Mouse (Mus musculus): ENCODE measurements at regions not wholly inside any gene's neighbourhood (a gene's known extent, or its start where the extent isn't known, plus 50 kb on each side); places are given as distances from the start of the nearest gene placed in this dataset.

DNA sequence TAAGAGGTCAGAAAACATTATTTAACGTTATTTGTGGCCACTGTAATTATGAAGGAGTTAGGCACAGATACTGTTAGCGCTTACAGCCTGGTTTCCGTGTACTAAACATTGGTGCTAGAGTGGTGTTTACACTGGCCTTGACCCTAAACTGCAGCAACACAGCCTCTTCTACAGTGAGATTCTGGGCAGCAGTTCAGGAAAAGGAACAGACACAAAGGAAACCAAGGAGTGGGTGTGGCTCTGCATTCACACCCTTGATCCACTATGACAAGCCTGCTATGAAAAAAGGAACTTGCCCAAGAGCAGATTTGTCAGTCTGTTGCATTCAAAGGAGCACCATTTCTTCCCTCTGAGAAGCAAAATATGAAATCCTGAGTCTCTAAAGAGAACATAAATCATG, 356.7 kb downstream of the Bckdhb start:
- DNase-seq (ENCODE audit: low spot score in 2 of 2) = peak in 1 of 2 experiments; percentile 13
- intact Hi-C loops (cut with DNase I) = no loop called here

DNA sequence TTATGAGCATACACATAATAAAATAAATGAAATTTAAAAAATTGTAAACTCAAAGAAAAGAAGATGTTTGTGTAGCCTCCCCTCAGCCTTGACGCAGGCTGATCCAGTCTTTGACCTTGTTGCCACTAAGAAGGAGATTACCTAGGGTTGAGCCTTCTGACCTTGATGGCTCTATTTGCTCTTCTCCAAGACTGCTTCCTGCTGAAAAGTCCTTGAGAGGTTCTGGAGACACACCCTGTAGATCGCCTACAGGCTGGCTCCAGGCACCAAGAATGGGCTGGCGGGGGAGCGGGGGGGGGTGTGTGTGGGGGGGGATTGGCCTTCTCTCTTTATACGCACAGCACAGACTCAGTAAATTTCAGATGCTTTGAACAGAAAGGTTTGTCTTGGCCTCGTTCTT, 358.4 kb downstream of the Bckdhb start:
- DNase-seq (ENCODE audit: low spot score in 2 of 2) = no peak
- intact Hi-C loops (cut with DNase I) = no loop called here

DNA sequence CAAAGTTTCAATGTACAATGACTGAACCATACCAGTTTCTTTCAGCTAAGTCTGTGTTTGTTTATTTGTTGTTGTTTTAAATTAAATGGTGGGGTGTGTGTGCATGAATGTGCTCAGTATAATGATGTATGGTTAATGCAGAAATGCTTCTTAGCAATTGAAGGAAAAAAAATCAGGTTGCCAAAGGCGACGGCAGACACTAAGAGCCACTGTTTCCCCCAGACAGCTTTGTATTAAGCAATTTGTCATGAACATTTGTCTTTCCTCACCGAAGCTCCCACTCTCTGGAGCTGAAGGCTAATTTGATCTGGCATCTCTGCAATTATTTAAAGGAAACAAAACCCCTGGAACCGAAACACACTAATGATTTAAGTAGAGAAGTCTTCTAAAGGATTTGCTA, 360.7 kb downstream of the Bckdhb start:
- no peak for DNase-seq (ENCODE audit: low spot score in 2 of 2)
- intact Hi-C loops (cut with DNase I) = no loop called here

DNA sequence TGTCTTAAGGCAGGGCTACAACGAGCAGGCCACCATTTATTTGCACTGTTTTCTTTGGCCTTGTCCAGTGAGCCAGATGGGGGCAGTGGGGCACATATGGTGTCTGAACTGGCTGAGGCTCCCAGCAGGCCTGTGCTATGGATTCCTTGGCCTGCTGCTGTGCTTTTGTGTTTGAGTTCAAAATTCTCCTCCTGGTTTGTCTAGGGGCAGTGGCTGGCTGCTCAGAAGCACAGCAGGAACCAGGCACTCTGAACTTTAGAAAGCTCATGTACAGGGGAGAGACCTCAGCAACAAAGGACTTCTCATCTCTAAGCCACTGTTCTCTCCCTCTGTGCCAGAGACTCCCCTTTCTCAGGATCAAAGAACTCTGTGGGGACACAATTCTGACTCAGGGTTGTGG, 370.9 kb downstream of the Bckdhb start:
- DNase-seq (ENCODE audit: low spot score in 2 of 2) = no peak

DNA sequence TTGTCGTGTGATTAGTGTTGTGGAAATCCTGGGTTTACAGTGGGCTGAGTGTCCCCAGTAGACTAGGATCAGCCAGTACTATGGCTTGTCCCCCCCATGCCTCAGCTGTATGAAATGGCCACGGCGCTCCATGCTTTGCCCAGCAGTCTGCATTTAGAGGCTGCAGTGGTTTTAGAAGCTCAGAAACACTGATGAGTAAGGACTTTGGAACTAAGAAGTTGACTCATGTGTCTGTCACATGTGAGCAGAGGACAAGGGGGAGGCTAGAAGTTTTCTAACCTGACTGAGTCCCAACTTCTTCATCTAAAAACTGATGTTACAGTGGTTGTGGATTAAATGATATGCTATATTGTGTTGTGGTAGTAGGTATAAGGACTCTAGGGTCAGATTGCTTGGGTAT, 371.5 kb downstream of the Bckdhb start:
- DNase-seq (ENCODE audit: low spot score in 2 of 2) = no peak
- intact Hi-C loops (cut with DNase I) = no loop called here

More for the DNA sequence above, 370.9 kb downstream of the Bckdhb start:
- intact Hi-C loops (cut with DNase I) = no loop called here

DNA sequence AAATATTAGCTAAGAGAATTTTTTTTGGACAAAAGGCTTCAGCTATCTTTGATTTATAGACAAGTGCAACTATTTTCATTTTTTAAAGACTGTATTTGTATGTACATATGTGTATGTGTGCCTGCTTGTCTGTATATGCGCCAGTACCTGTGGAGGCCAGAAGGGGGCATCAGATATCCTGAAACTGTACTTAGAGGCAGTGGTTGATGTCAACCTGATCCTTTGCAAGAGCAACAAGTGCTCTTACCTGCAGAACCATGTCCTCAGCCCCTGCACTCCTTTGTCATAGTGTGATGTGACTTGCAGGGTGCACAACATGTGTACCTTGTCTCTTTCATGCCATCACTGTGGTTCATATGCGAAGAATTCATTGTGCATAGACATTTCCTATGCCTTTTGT, 379.5 kb downstream of the Bckdhb start:
- intact Hi-C loops (cut with DNase I) = no loop called here
- DNase-seq (ENCODE audit: low spot score in 2 of 2) = no peak

DNA sequence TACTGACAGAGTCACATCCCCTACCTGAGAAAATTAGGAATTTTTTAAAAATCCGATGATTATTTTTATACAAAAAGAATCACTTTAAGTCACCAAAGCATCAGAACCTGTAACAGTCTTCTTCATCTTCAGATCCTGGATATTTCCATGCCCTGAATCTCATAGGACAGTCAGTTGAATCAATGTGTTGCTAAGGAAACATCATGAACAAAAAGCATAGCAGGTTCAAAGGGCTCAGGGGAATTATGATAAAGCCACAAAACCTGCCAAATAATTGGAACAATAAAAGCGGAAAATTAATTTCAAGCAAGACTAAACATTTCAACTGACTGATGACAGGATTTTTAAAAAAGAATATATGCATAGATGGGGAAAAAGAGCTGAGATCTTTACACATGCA, 393.9 kb downstream of the Bckdhb start:
- no peak for DNase-seq (ENCODE audit: low spot score in 2 of 2)
- intact Hi-C loops (cut with DNase I) = no loop called here

DNA sequence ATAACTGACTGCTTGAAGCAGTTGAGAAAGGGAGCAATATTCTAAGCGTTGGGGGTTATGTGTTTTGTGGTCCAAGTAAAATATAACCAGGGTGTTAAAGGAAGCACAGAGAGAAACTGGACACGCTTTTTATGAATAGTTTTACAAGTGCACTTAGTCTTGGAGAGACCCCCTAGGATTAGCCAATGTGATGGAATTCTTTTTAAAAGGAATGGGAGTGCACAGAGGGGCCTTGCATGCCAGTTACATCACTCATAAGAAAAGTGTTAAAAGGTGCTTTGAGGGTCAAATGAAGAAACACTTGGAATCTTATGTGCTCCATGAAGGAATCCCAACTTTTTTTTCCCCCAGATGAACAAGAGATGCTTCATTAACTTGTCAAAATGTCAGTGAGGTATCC, 394.4 kb downstream of the Bckdhb start:
- no peak for DNase-seq (ENCODE audit: low spot score in 2 of 2)
- intact Hi-C loops (cut with DNase I) = no loop called here

DNA sequence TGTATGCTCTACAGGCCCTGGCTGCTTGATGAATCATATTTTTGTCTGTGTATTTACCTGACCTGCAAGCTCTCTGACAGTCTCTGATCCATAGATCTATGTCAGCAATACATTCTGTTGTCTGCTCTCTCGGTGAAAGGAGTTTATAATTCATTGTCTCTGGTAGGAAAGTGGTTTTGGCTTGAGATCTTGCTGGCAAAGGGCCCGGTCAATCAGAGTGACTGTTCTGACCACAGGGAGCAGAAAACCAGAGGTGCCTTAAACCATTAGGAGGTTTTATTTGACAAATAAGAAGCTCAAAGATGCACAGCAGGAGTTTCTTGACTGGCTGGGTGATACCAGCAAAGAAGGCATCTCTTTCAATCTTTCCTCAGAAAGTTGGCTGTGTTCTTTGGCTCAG, 398.2 kb downstream of the Bckdhb start:
- no peak for DNase-seq (ENCODE audit: low spot score in 2 of 2)
- intact Hi-C loops (cut with DNase I) = no loop called here

DNA sequence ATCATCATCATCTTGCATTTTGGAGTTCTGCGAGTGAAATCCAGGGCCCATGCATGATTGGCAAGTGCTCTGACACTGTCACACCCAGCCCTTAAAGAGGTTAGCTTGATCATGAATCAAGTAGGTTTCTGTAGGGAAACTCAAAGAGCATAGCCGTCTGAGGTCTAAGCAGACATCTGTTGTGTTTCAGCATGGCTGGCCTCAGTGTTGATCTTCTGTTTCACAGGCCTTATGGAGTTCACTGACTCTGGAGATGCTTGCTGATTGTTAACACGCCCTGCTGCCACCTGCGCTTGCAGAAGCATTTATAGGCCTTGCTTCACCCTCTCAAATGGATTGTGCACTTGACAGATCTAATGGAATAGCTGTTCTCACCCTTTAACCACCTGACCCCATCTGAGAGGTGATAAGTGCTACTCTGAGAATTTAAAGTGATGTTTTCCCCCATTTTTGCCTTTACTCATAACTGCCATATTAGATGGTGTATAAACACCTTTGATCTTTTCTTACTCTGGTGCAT, 406.2 kb downstream of the Bckdhb start:
- intact Hi-C loops (cut with DNase I) = no loop called here
- no peak for DNase-seq (ENCODE audit: low spot score in 2 of 2)

DNA sequence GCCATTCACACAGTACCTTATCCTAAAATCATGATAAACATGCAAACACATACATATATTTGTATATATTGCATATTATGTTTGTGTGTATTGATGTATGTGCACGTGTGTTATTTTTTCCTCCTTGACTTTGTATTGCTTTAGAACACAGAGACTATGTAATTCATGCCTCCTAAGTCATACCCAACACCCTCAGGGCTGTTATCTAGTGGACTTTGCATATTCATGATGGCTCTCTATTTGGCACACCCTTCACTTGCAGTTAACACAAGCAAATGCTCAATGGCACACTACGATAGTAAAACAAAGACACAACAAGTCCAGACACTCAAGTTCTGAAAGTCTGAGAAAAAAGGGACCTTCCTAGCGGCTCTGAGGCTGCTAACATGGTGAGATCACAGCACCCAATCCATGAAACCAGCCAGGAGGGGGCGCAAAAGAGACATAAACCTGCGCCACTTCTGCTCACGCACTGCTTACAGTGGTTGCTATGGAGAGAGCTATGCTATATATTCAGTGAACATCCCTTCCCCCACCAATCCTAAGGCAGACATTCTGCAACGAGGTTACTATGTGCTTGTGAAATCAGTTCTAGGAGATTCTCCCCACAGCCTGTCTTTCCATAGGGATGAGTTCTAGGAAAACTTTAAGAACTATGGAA, 418.6 kb downstream of the Bckdhb start:
- intact Hi-C loops (cut with DNase I) = loop anchor here (10.0 kb wide), 2 partner anchors 981 to 1341 kb away; partner anchors contain the start of gene Tent5a

DNA sequence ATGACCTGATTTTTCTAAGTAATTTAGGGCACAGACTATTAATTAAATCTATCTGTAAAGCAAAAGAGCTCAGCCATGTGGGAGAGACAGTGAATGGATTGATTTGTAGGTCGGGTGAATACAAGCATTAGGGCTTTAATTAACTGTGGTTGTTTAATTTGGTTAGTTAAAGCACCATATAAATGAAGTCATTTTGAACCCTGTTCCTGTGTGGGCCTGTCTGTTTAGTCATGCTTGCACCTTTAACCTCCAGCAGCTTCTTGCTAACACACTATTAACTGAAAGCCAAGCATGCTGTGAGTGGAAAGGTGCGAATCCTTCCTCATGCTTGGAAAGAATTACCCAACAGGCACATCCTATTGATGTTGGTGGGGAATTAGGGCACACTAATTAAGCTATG, 425.3 kb downstream of the Bckdhb start:
- no peak for DNase-seq (ENCODE audit: low spot score in 2 of 2)
- intact Hi-C loops (cut with DNase I) = no loop called here

More for the DNA sequence above, 418.6 kb downstream of the Bckdhb start:
- peak; percentile 92 to 97 for DNase-seq (ENCODE audit: low spot score in 2 of 2)

DNA sequence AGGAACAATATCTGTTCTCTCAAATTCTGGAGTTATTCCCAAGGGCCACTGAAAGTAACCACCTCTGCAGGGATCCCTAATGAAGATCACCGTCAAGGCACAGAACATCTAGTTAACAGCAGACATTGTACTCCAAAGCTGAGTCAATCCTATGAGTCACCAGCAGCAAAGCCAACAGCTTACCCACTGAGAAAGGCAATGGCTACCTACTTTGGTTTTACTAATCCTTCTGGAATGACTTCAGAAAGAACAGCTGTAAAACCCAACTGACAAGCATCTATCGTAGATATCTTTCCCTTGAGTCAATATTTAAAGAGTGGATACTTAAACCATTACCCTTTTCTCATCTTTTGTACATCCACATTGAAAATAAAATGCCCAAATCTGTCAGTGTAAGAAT, 429.5 kb downstream of the Bckdhb start:
- DNase-seq (ENCODE audit: low spot score in 2 of 2) = no peak
- intact Hi-C loops (cut with DNase I) = no loop called here

DNA sequence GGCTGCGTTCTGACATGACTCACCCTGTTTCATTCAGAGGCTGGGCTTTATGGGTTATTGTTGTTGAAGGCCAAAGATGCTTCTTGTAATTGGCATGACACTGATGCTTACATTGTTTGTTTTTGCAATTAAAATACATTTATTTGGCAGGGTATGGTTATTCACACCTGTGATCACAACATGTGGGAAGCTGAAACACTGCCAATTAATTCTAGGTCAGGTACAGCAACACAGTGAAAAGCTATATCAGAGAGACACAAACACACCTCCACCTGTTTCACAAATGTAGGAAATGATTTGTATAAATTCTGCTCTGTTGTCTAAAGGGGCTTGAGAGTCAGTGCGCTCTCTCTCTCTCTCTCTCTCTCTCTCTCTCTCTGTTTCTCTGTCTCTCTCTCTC, 431.2 kb downstream of the Bckdhb start:
- intact Hi-C loops (cut with DNase I) = no loop called here
- no peak for DNase-seq (ENCODE audit: low spot score in 2 of 2)

DNA sequence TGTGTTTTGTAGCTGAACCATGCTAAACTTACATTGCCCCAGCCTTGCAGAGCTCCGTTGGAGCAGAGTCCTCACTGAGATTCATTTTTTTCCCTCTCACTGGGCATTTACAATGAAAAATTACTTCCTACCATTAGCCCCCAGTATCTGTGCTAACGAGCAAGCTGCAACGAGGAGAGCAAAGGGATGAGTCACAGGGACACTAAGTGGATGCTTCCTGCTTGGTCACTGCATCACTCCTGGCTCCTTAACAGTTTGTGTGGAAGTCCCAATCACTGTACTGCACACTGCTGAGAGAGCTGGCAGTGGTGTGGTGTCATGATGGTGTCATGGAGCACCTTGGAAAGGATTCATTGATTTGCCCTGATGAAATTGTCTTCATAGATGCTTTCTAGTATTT, 434.9 kb downstream of the Bckdhb start:
- intact Hi-C loops (cut with DNase I) = no loop called here

DNA sequence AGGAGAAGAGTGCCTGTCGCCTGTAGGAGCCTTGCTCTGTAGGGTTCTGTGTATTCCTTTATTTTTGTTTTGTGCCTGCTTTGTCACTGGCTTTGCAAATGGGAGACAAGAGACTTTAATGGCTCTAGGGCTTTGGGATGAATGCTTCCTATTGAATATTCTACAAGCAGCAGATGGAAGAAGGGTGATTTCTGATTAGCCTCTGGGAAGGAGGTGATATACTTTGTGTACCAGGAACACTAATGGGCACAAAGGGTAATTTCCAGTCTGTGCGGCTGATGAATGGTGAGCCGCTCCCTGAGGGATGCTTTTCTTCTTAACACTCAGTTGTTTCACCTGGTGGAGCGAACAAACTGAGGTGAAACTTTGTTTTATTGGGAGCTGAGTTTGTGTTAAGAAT, 435.5 kb downstream of the Bckdhb start:
- no peak for DNase-seq (ENCODE audit: low spot score in 2 of 2)
- intact Hi-C loops (cut with DNase I) = no loop called here

More for the DNA sequence above, 434.9 kb downstream of the Bckdhb start:
- DNase-seq (ENCODE audit: low spot score in 2 of 2) = no peak

DNA sequence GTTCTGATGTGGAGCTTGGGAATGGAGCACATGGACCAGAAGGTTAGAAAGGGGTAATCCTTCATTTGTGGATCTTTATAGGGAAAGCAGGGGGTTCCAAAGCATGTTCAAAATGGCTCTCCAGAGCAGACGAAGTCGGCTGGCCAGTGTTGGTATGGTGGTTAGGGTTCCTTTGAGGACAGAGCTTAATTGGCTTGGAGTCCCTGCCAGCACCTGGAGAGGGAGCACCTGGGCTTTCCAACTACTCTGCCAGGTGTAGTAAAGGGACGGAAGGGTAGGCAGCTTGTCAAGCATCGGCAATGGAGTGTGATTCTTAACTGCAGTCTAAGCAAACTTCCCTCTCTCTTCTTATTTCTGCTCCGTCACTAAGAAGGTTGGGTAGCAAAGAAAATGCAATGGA, 438.5 kb downstream of the Bckdhb start:
- intact Hi-C loops (cut with DNase I) = no loop called here
- DNase-seq (ENCODE audit: low spot score in 2 of 2) = no peak

DNA sequence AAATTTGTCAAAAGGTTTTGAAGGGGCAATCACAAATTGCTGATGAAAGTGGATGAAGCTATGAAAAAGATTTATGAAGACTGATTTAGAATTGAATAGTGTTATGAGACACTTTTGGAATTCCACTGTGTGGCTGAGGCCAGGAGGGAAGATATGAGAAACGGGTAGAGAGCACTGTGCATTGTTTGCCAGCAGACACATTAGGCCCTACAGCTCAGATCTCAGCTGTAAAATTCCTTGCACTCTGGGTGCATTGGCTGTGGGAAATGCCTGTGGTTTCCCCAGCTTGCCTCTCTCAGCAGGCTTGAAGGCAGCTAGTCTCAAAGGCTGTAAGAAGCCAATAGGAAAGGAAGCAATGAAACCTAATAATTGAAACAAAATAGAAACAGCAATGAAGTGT, 444.3 kb downstream of the Bckdhb start:
- no peak for DNase-seq (ENCODE audit: low spot score in 2 of 2)
- intact Hi-C loops (cut with DNase I) = no loop called here

DNA sequence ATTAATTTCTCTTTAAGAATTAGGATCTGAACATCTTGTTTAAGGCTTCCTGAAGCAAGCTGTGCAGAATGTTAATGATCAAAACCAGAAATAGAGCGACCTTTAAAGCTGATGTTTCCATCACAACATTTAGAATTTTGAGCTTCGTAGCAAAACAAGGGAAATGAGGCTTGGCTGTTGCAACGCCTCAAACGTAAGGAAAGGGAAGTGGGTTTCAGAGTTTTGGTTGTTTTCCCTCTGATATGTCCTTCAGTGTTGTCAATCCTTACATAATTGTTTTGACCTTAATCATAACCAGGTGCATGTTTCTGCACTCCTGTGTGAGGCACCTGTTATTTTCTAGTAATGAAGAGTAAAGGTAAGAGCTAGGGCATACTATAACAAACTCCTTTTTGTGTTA, 445.3 kb downstream of the Bckdhb start:
- intact Hi-C loops (cut with DNase I) = no loop called here

DNA sequence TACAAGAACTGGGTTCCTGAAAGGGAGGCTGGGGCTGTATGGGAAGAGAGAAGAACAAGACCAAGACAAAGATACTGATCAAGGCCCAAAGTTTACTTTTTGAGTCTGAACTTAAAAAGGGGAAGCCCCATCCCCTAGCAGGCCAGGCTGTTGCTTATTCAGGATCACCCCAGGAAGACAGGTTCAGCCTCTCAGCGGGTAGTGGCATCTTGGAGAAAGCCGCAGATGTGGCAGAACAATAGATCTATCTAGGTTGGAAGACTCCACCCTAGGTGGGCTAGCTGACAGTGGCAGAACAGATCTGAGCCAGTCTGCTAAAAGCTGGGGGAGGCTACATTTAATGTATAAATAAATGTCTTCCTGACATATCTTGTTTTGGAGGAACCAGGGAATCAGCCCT, 450.8 kb downstream of the Bckdhb start:
- no peak for DNase-seq (ENCODE audit: low spot score in 2 of 2)
- intact Hi-C loops (cut with DNase I) = no loop called here

More for the DNA sequence above, 445.3 kb downstream of the Bckdhb start:
- DNase-seq (ENCODE audit: low spot score in 2 of 2) = no peak

DNA sequence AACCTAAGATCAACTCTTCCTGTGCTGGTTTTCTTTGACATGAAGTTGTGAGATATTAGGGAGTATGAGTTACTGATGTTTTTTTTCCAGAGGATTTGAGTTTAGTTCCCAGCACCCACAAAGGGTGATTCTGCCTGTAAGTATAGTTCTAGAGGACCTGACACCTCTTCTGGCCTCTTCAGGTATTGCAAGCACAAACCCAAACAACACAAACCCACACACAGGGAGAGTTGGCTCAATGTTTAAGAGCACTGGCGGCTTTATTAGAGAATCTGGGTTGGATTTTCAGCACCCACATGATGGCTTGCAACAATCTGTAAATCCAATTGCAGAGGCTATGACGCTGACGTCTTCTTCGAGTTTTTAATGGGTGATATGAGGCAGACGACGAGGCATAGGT, 451.7 kb downstream of the Bckdhb start:
- intact Hi-C loops (cut with DNase I) = no loop called here
- DNase-seq (ENCODE audit: low spot score in 2 of 2) = no peak

DNA sequence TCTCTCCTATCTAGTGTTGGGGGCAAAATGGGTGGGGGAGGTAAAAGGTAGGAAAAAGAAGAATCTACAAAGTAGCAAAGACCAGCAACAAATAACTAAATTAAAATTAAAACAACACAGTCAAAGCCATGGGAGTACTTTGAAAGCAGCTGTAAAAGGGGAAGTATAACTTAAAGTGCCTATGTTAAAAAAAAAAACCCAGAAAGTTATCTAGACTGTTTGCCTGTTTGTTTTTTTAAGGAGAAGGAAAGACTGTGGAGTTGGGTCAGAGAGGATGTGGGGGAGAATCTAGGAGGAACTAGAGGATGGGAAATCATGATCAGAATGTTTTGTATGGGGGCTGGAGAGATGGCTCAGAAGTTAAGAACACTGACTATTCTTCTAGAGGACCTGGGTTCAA, 457.0 kb downstream of the Bckdhb start:
- DNase-seq (ENCODE audit: low spot score in 2 of 2) = no peak
- intact Hi-C loops (cut with DNase I) = no loop called here

Data from left cerebral cortex, postnatal 14 days (tissue).